Mouse (Mus musculus): ENCODE measurements at regions not wholly inside any gene's neighbourhood (a gene's known extent, or its start where the extent isn't known, plus 50 kb on each side); places are given as distances from the start of the nearest gene placed in this dataset.

- TF ChIP-seq CTCF (conservative IDR thresholded peaks at IDR 0.05; ENCODE audit: low read length) (no peak), POU5F1 (IDR thresholded peaks at IDR 0.05; ENCODE audit: borderline replicate concordance, low read length) (no peak), NANOG (IDR thresholded peaks at IDR 0.05; ENCODE audit: borderline replicate concordance, low read length) (no peak)
Observed at GRCm38 (mm10) chr2:105495796-105496195, 96.7 kb upstream of the Rcn1 start.

Data from E14TG2a.4 (cell line).